Mouse (Mus musculus) hindbrain, postnatal 0 days (tissue): ENCODE results near the gene Slc35f2. TPM values are rescaled to one million over a fixed set of nuclear protein-coding genes. Genes with fewer than 3 reads are reported as not detected.
A peak's percentile ranks its signal among the peaks of the same experiment; 100 is the strongest.

Source experiments
- ATAC-seq: fragments of 200-750 bp; cut with Nextera tagmentation; 2 replicates; pipeline ENCODE4 v1.8.0; 2017; ENCODE audit warnings: mild to moderate bottlenecking, moderate TSS enrichment, moderate library complexity
- DNase-seq: peaks from one replicate; pipeline ENCODE4 v3.0.0-alpha.2; 2015; ENCODE audit warnings: low spot score
- H3K27ac ChIP-seq: fragments of 300-500 bp; sonication (generic); 2 replicates; pipeline ENCODE4 v1.5.1; 2014; ENCODE audit warnings: mild to moderate bottlenecking
- H3K27me3 ChIP-seq: fragments of 300-500 bp; sonication (generic); 2 replicates; pipeline ENCODE4 v1.6.1; 2014; ENCODE audit warnings: low read length, mixed read lengths; ENCODE audit not compliant: insufficient read depth
- H3K36me3 ChIP-seq: fragments of 300-500 bp; sonication (generic); 2 replicates; pipeline ENCODE4 v1.6.1; 2014; ENCODE audit warnings: low read length, mixed read lengths; ENCODE audit not compliant: insufficient read depth
- H3K4me1 ChIP-seq: fragments of 300-500 bp; sonication (generic); 2 replicates; pipeline ENCODE4 v1.6.1; 2014; ENCODE audit warnings: antibody characterized with exemption, low read length, mixed read lengths; ENCODE audit not compliant: insufficient read depth
- H3K4me2 ChIP-seq: fragments of 300-500 bp; sonication (generic); 2 replicates; pipeline ENCODE4 v1.6.1; 2014; ENCODE audit warnings: low read depth, mild to moderate bottlenecking, low read length, moderate library complexity, mixed read lengths
- H3K4me3 ChIP-seq: fragments of 300-500 bp; sonication (generic); 2 replicates; pipeline ENCODE4 v1.5.1; 2014; ENCODE audit warnings: low read length
- H3K9ac ChIP-seq: fragments of 300-500 bp; sonication (generic); replicated peaks from 2 replicates; pipeline ENCODE4 v1.6.1; 2014; ENCODE audit warnings: mild to moderate bottlenecking, low read length, moderate library complexity, mixed read lengths
- H3K9me3 ChIP-seq: fragments of 300-500 bp; sonication (generic); 2 replicates; pipeline ENCODE4 v1.6.1; 2016; ENCODE audit warnings: low read length, mixed read lengths
- CTCF ChIP-seq: IDR thresholded peaks from 2 replicates; pipeline ENCODE4 v1.5.1; 2016; ENCODE audit warnings: antibody characterized with exemption, control low read depth, low read depth
- WGBS: fragments of 180-500 bp; shearing (Covaris S2); extraction: QIAGEN DNeasy Blood & Tissue Kit; methylation state at CpG from one replicate; pipeline ENCODE4 v1.1.7; 2014; 5-methylcytosine and 5-hydroxymethylcytosine counted together
- polyA plus RNA-seq: library from polyadenylated mRNA; unstranded; fragments of >200 nt; fragmentation: Nextera tagmentation; extraction: Ambion mirVana; gene quantifications from 2 replicates; pipeline ENCODE4 v1.2.1, GENCODE M21; 2015
- total RNA-seq: library from RNA; depleted of rRNA; stranded (reverse); fragments of >200 nt; gene quantifications from 2 replicates; pipeline ENCODE4 v1.2.3, GENCODE M21; 2014; rRNA removed

Slc35f2 gene
- total RNA-seq: 12.1 and 18.4 TPM in 2 replicates
- 20.4 and 20.6 TPM in 2 replicates for polyA plus RNA-seq

GRCm38 (mm10) chr9:53771344-53772021, at the start of gene Slc35f2:
Gene Slc35f2, plus strand, starts transcription at chr9:53771538.
- peak; percentile 55 for DNase-seq
- H3K9me3 ChIP-seq: no peaks in the 10 kb centered on the region
- peak; percentile 9; the same call in 1 of the 2 replicates for TF ChIP-seq CTCF
- peak within 1 kb of the TSS; percentile 97 for H3K4me2 ChIP-seq
- H3K9ac ChIP-seq: peak within 1 kb of the TSS; percentile 60
- H3K4me3 ChIP-seq: peak within 1 kb of the TSS; percentile 64
- H3K27ac ChIP-seq: peak within 1 kb of the TSS; percentile 54
- no peaks in the 10 kb centered on the region for H3K36me3 ChIP-seq
- no peaks in the 10 kb centered on the region for H3K27me3 ChIP-seq
- WGBS: under 1% methylated on average over 50 of the region's 50 CpGs
- peaks cover 4% of the 10 kb centered on the region; the same call in 1 of the 2 replicates for H3K4me1 ChIP-seq
- peak; percentile 87 for ATAC-seq

GRCm38 (mm10) chr9:53740829-53741404, 30.4 kb upstream of the Slc35f2 start:
- ATAC-seq (no peak), DNase-seq (no peak)
- Histone ChIP-seq H3K27me3 (no peaks in the 10 kb centered on the region), H3K4me1 (no peaks in the 10 kb centered on the region), H3K4me3 (no peak overlapping the region), H3K27ac (no peak overlapping the region), H3K9ac (no peak overlapping the region), H3K4me2 (no peak overlapping the region), H3K9me3 (no peaks in the 10 kb centered on the region), H3K36me3 (no peaks in the 10 kb centered on the region)
- TF ChIP-seq CTCF: no peak
- WGBS: 58% methylated on average over 3 of the region's 3 CpGs

- ATAC-seq (no peak), DNase-seq (no peak)
- no peak overlapping the region for H3K4me3 ChIP-seq
- TF ChIP-seq CTCF: no peak
- H3K27ac ChIP-seq: no peak overlapping the region
- no peaks in the 10 kb centered on the region for H3K36me3 ChIP-seq
- no peaks in the 10 kb centered on the region for H3K27me3 ChIP-seq
- H3K9ac ChIP-seq: no peak overlapping the region
- H3K9me3 ChIP-seq: no peaks in the 10 kb centered on the region
- no peak overlapping the region for H3K4me2 ChIP-seq
- 85% methylated on average over 13 of the region's 13 CpGs for WGBS
- no peaks in the 10 kb centered on the region for H3K4me1 ChIP-seq
These were observed 20.9 kb upstream of the Slc35f2 start for GRCm38 (mm10) chr9:53750411-53750810.

- DNase-seq (no peak), ATAC-seq (no peak)
- Histone ChIP-seq H3K9me3 (no peaks in the 10 kb centered on the region), H3K4me3 (no peak overlapping the region), H3K27me3 (no peaks in the 10 kb centered on the region), H3K36me3 (no peaks in the 10 kb centered on the region), H3K9ac (no peak overlapping the region), H3K4me2 (no peak overlapping the region), H3K4me1 (no peaks in the 10 kb centered on the region), H3K27ac (no peak overlapping the region)
- TF ChIP-seq CTCF: peak; percentile 18; the same call in 1 of the 2 replicates
- WGBS: 51% methylated on average over 5 of the region's 5 CpGs
These were observed 20.4 kb upstream of the Slc35f2 start for GRCm38 (mm10) chr9:53750899-53751298.

- H3K9ac ChIP-seq: no peak overlapping the region
- H3K36me3 ChIP-seq: no peaks in the 10 kb centered on the region
- no peak overlapping the region for H3K27ac ChIP-seq
- H3K4me3 ChIP-seq: no peak overlapping the region
- no peaks in the 10 kb centered on the region for H3K27me3 ChIP-seq
- no peaks in the 10 kb centered on the region for H3K9me3 ChIP-seq
- ATAC-seq (no peak), DNase-seq (no peak)
- H3K4me1 ChIP-seq: no peaks in the 10 kb centered on the region
- H3K4me2 ChIP-seq: no peak overlapping the region
- no peak for TF ChIP-seq CTCF
These were observed 16.5 kb upstream of the Slc35f2 start for GRCm38 (mm10) chr9:53754801-53755200.

GRCm38 (mm10) chr9:53758142-53758541, 13.2 kb upstream of the Slc35f2 start:
- H3K4me3 ChIP-seq: no peak overlapping the region
- ATAC-seq: no peak
- 93% methylated on average over 2 of the region's 2 CpGs for WGBS
- TF ChIP-seq CTCF: no peak
- H3K4me1 ChIP-seq: no peaks in the 10 kb centered on the region
- no peaks in the 10 kb centered on the region for H3K27me3 ChIP-seq
- H3K9me3 ChIP-seq: no peaks in the 10 kb centered on the region
- no peak overlapping the region for H3K4me2 ChIP-seq
- H3K36me3 ChIP-seq: no peaks in the 10 kb centered on the region
- H3K27ac ChIP-seq: no peak overlapping the region
- no peak for DNase-seq
- no peak overlapping the region for H3K9ac ChIP-seq

GRCm38 (mm10) chr9:53764697-53765096, 6.6 kb upstream of the Slc35f2 start:
- H3K4me2 ChIP-seq: no peak overlapping the region
- no peaks in the 10 kb centered on the region for H3K4me1 ChIP-seq
- H3K36me3 ChIP-seq: no peaks in the 10 kb centered on the region
- ATAC-seq (no peak), DNase-seq (no peak)
- 83% methylated on average over 8 of the region's 8 CpGs for WGBS
- H3K4me3 ChIP-seq: no peak overlapping the region
- no peak for TF ChIP-seq CTCF
- H3K27ac ChIP-seq: no peak overlapping the region
- no peaks in the 10 kb centered on the region for H3K27me3 ChIP-seq
- no peak overlapping the region for H3K9ac ChIP-seq
- H3K9me3 ChIP-seq: no peaks in the 10 kb centered on the region
